10 mouse cellular contexts compared by ENCODE assay signal in the genomic region with DNA sequence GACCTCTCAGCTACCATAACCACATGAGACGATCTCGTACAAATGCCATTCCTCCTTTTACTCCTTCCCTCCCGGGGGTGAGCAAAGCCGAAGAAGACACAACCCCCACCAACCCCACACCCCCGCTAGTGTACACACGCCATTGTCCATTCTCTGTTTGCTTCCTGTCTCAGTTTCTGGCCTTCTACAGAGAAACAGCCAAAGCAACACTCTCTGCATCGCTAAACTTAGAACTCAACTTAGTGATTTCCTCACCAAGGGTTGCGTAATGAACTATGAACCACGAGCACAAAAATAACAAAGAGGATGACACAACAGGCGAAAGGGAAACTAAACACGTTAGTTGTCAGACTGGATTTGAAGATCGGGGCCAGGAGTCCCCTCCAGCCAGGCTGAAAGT. TPM values are rescaled to one million over a fixed set of nuclear protein-coding genes. Genes with fewer than 3 reads are reported as not detected.
DNase-seq lines count a peak whose midpoint lies in the region; ATAC-seq lines count a peak whose summit lies in the region.
"Had no signal": no experiment of that assay in that cellular context is flagged by ENCODE, and none has a peak within 500 bp of the region (broad histone marks: within the 10 kb centered on the region; RNA-seq: fewer than 3 reads in every experiment).

No protein-coding gene starts in this region.

- peak; percentile 26 for DNase-seq in layer of hippocampus, adult 9-10 months (ENCODE audit: low spot score)
- no peak for DNase-seq in layer of hippocampus, adult 8-10 months (ENCODE audit: low spot score in 2 of 2)
- peak; percentile 71 for DNase-seq in skeletal muscle tissue, adult 2 months (ENCODE audit: low read depth, low spot score)
- DNase-seq in embryo, embryonic 9.5 days (ENCODE audit: extremely low spot score): no peak
- DNase-seq in hindbrain, embryonic 10.5 days (ENCODE audit: low spot score): no peak

- 70% methylated on average over 12 of the region's 12 CpGs for WGBS in embryonic facial prominence, embryonic 15.5 days
- WGBS in liver, embryonic 12.5 days (ENCODE audit: insufficient replicate concordance): 21% methylated on average over 12 of the region's 12 CpGs
- 86% methylated on average over 12 of the region's 12 CpGs for WGBS in hindbrain, embryonic 10.5 days
- 86% methylated on average over 12 of the region's 12 CpGs for WGBS in midbrain, embryonic 13.5 days

- H3K4me1 ChIP-seq in embryonic facial prominence, embryonic 15.5 days: peaks cover 13% of the 10 kb centered on the region; the same call in 1 of the 2 replicates
- peaks cover 43% of the 10 kb centered on the region for H3K4me1 ChIP-seq in liver, embryonic 12.5 days
- H3K4me1 ChIP-seq in hindbrain, embryonic 10.5 days (replicated peaks): no peaks in the 10 kb centered on the region
- no peaks in the 10 kb centered on the region for H3K4me1 ChIP-seq in midbrain, embryonic 13.5 days (replicated peaks)

- no peak for ATAC-seq in embryonic facial prominence, embryonic 15.5 days (ENCODE audit: insufficient number of reproducible peaks, low FRiP score, low TSS enrichment, low read depth)
- ATAC-seq in liver, embryonic 12.5 days: 0 out of 2 replicates have a peak, but pooled peaks have one; percentile 4
- ATAC-seq in midbrain, embryonic 13.5 days: no peak

- H3K36me3 ChIP-seq in embryonic facial prominence, embryonic 15.5 days: no peaks in the 10 kb centered on the region
- no peaks in the 10 kb centered on the region for H3K36me3 ChIP-seq in liver, embryonic 12.5 days
- no peaks in the 10 kb centered on the region for H3K36me3 ChIP-seq in hindbrain, embryonic 10.5 days
- H3K36me3 ChIP-seq in midbrain, embryonic 13.5 days: no peaks in the 10 kb centered on the region

- H3K4me3 ChIP-seq in embryonic facial prominence, embryonic 15.5 days (replicated peaks): no peak overlapping the region
- no peak overlapping the region for H3K4me3 ChIP-seq in liver, embryonic 12.5 days
- no peak overlapping the region for H3K4me3 ChIP-seq in hindbrain, embryonic 10.5 days
- H3K4me3 ChIP-seq in midbrain, embryonic 13.5 days (replicated peaks): no peak overlapping the region

- H3K9me3 ChIP-seq in embryonic facial prominence, embryonic 15.5 days (replicated peaks): no peaks in the 10 kb centered on the region
- H3K9me3 ChIP-seq in liver, embryonic 12.5 days (replicated peaks): no peaks in the 10 kb centered on the region
- no peaks in the 10 kb centered on the region for H3K9me3 ChIP-seq in hindbrain, embryonic 10.5 days
- no peaks in the 10 kb centered on the region for H3K9me3 ChIP-seq in midbrain, embryonic 13.5 days

- no peak overlapping the region for H3K4me2 ChIP-seq in embryonic facial prominence, embryonic 15.5 days (replicated peaks)
- peak overlapping the region; percentile 38 for H3K4me2 ChIP-seq in liver, embryonic 12.5 days
- H3K4me2 ChIP-seq in midbrain, embryonic 13.5 days (replicated peaks): no peak overlapping the region

- no peak overlapping the region for H3K9ac ChIP-seq in embryonic facial prominence, embryonic 15.5 days
- H3K9ac ChIP-seq in liver, embryonic 12.5 days: no peak overlapping the region
- H3K9ac ChIP-seq in midbrain, embryonic 13.5 days (replicated peaks): no peak overlapping the region

- no peaks in the 10 kb centered on the region for H3K27me3 ChIP-seq in embryonic facial prominence, embryonic 15.5 days
- H3K27me3 ChIP-seq in liver, embryonic 12.5 days (replicated peaks): no peaks in the 10 kb centered on the region
- no peaks in the 10 kb centered on the region for H3K27me3 ChIP-seq in hindbrain, embryonic 10.5 days (ENCODE audit: insufficient read depth, poor library complexity, severe bottlenecking)
- no peaks in the 10 kb centered on the region for H3K27me3 ChIP-seq in midbrain, embryonic 13.5 days

- H3K27ac ChIP-seq in embryonic facial prominence, embryonic 15.5 days (replicated peaks): 0 out of 2 replicates have a peak overlapping the region, but pooled peaks have one; percentile 9
- peak overlapping the region; percentile 48; the same call in 1 of the 2 replicates for H3K27ac ChIP-seq in liver, embryonic 12.5 days
- H3K27ac ChIP-seq in hindbrain, embryonic 10.5 days: no peak overlapping the region; the same call in 1 of the 2 replicates
- H3K27ac ChIP-seq in midbrain, embryonic 13.5 days: no peak overlapping the region

RNA-seq across cellular contexts. Expression of gene Ifnb1, which starts 14.8 kb away (rescaled TPM):
- not detected for total RNA-seq in layer of hippocampus, adult 8-10 months (2022)
- not detected in 2 replicates for polyA plus RNA-seq in embryonic facial prominence, embryonic 15.5 days (2015; fragmentation: Nextera tagmentation; extraction: Ambion mirVana)
- not detected in 2 replicates for polyA plus RNA-seq in liver, embryonic 12.5 days (2016; fragmentation: Nextera tagmentation; extraction: Ambion mirVana)
- not detected in 2 replicates for polyA plus RNA-seq in hindbrain, embryonic 10.5 days (2016; fragmentation: Nextera tagmentation; extraction: Ambion mirVana)
- polyA plus RNA-seq in midbrain, embryonic 13.5 days (2015; fragmentation: Nextera tagmentation; extraction: Ambion mirVana): not detected in 2 replicates
- total RNA-seq: left cerebral cortex, postnatal 14 days had no signal
- polyA plus RNA-seq: spleen, adult 2 months had no signal

RNA-seq across cellular contexts. Expression of gene Ifna15, which starts 20.7 kb away (rescaled TPM):
- not detected for total RNA-seq in layer of hippocampus, adult 8-10 months (2022)
- polyA plus RNA-seq in embryonic facial prominence, embryonic 15.5 days (2015; fragmentation: Nextera tagmentation; extraction: Ambion mirVana): not detected in 2 replicates
- polyA plus RNA-seq in liver, embryonic 12.5 days (2016; fragmentation: Nextera tagmentation; extraction: Ambion mirVana): not detected in 2 replicates
- polyA plus RNA-seq in hindbrain, embryonic 10.5 days (2016; fragmentation: Nextera tagmentation; extraction: Ambion mirVana): not detected in 2 replicates
- not detected in 2 replicates for polyA plus RNA-seq in midbrain, embryonic 13.5 days (2015; fragmentation: Nextera tagmentation; extraction: Ambion mirVana)
- total RNA-seq: left cerebral cortex, postnatal 14 days had no signal
- polyA plus RNA-seq: spleen, adult 2 months had no signal

RNA-seq across cellular contexts. Expression of gene Ifna14, which starts 34.3 kb away (rescaled TPM):
- not detected for total RNA-seq in layer of hippocampus, adult 8-10 months (2022)
- polyA plus RNA-seq in embryonic facial prominence, embryonic 15.5 days (2015; fragmentation: Nextera tagmentation; extraction: Ambion mirVana): not detected in 2 replicates
- polyA plus RNA-seq in liver, embryonic 12.5 days (2016; fragmentation: Nextera tagmentation; extraction: Ambion mirVana): not detected in 2 replicates
- not detected in 2 replicates for polyA plus RNA-seq in hindbrain, embryonic 10.5 days (2016; fragmentation: Nextera tagmentation; extraction: Ambion mirVana)
- not detected in 2 replicates for polyA plus RNA-seq in midbrain, embryonic 13.5 days (2015; fragmentation: Nextera tagmentation; extraction: Ambion mirVana)
- total RNA-seq: left cerebral cortex, postnatal 14 days had no signal
- polyA plus RNA-seq: spleen, adult 2 months had no signal

RNA-seq across cellular contexts. Expression of gene Ifna9, which starts 54.9 kb away (rescaled TPM):
- total RNA-seq in layer of hippocampus, adult 8-10 months (2022): not detected
- polyA plus RNA-seq in embryonic facial prominence, embryonic 15.5 days (2015; fragmentation: Nextera tagmentation; extraction: Ambion mirVana): not detected in 2 replicates
- polyA plus RNA-seq in liver, embryonic 12.5 days (2016; fragmentation: Nextera tagmentation; extraction: Ambion mirVana): not detected in 2 replicates
- not detected in 2 replicates for polyA plus RNA-seq in hindbrain, embryonic 10.5 days (2016; fragmentation: Nextera tagmentation; extraction: Ambion mirVana)
- not detected in 2 replicates for polyA plus RNA-seq in midbrain, embryonic 13.5 days (2015; fragmentation: Nextera tagmentation; extraction: Ambion mirVana)
- total RNA-seq: left cerebral cortex, postnatal 14 days had no signal
- polyA plus RNA-seq: spleen, adult 2 months had no signal

Comparison
In these comparisons a context has a peak if more than half of its experiments do, and no peak if none do; other contexts are left out.
1. DNase-seq: peak in layer of hippocampus, adult 9-10 months (single experiment) and skeletal muscle tissue, adult 2 months (single experiment); none in layer of hippocampus, adult 8-10 months (0 of 2), embryo, embryonic 9.5 days (single experiment) and hindbrain, embryonic 10.5 days (single experiment).
2. H3K27ac ChIP-seq: peak in embryonic facial prominence, embryonic 15.5 days (single experiment) and liver, embryonic 12.5 days (single experiment); none in hindbrain, embryonic 10.5 days (single experiment) and midbrain, embryonic 13.5 days (single experiment).